Mouse (Mus musculus) induced T-regulatory cell, adult 2 months (primary cell): ENCODE data around the gene Sohlh1.

Experiments
- DNase-seq: peaks from one replicate; pipeline ENCODE4 v3.0.0-alpha.2; 2012; ENCODE audit warnings: low read depth

Sohlh1 gene

DNA sequence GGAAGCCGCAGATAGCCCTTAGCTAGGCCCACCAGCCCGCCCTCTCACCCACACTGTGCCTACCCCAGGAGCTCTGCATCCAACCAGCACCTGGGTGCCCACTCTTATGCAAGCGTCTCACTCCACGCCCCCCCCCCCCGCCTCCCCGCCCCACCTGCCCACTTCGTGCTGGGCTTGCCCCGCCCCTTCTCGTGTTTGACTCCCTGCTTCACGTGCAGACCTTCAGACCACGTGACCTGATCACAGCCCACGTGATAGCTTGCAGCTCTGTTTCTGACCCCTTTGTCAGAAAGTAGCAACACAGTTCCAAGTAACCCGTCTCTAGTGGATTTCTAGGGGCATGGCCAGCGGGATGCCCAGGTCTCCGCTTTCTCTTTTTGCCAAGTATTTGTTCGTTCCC lies at the start of gene Sohlh1:
TSS of gene Sohlh1 (minus strand) at position 23 of the 400 bp plus-strand sequence.
- no peak for DNase-seq

DNA sequence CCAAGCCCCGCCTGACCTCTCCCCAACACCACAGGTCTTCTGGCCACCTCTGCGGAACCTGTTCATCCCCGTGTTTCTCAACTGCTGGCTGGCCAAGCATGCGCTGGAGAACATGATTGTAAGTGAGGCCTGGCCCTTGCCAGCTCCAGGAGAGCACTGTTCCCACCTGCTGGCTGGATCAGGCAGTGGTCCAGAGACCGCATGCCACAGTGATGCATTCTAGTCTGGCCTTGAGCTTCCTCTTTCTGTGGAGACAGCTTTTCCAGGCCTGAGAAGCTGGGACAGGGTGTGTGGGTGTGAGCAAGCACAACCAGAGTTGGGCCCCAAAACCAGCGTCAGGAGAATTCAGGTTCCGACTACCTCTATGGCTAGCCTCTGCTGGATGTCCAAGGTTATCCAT lies 45.4 kb upstream of the Sohlh1 start:
- no peak for DNase-seq

DNA sequence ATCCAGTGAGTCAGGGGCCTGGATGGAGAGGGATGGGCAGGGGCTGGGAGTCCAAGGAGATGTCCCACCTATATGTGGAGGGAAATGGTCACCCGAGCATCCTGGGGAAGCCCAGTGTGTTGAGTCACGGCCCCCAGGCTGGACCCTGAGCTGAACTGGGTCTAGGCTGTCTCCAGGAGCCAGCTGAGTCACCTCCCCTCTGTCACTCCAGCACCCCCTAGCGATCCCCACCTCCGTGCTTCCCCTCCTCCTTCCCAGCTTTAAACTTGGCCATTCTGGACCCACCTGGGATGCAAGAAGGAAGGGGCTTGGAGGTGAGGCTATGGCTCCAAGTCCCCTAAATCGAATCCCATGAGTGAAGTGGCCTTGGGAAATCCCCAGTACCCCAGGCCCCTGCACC lies 41.1 kb upstream of the Sohlh1 start:
- DNase-seq, result no peak

DNA sequence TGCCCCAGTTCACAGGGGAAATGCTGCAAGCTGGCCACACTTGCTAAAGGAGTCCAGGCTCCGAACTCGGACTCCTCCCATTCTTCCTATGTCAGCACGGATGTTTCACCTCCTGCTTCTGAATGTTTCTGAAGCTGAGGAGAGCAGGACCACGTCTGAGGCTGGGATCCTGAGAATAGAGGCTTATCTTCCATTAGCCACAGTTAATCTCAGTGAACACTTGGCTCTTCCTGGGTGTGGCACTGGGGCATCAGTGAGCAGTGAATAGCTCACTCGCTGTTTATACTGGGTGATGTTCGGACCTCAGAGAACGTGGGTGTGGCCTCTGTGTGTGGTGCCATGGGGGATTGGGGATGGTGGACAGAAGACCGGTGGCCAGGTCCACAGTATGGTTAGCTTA lies 40.2 kb upstream of the Sohlh1 start:
- no peak for DNase-seq

DNA sequence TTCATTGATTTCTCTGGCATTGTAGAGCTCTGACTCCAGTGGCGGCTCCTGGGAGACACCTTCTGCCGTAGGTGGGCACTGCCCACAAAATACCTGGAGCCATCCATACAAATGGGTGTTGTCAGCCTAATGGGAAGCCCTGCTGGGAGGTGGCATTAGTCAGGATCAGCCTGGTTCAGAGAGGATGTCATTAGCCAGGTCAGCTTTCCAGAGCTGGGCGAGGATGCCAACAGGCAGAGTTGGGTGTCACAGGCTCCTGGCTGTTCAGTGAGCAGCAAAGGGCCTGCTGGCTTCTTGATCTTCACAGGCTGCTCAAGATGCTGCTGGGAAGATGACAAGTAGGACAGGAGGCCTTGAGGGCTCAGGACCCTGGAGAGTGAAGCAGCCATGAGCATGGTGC lies 37.7 kb upstream of the Sohlh1 start:
- DNase-seq, result no peak

DNA sequence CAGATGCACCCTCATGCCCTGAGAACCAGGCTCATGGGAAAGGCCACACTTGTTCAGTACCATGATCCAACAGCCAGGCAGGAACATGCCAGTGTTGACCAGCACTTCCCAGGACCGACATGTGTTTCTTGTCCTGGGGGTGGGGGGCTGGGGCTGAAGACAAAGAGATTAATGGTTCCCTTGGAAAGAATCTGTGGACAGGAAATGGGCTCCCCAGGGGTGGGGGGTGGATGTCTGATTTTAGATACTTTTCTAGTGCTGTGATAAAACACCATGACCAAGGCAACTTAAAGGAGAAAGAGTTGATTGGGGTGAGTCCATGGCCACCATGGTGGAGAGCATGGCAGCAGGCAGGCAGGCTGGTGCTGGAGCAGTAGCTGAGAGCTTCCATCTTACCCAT lies 35.2 kb upstream of the Sohlh1 start:
- DNase-seq, result no peak

DNA sequence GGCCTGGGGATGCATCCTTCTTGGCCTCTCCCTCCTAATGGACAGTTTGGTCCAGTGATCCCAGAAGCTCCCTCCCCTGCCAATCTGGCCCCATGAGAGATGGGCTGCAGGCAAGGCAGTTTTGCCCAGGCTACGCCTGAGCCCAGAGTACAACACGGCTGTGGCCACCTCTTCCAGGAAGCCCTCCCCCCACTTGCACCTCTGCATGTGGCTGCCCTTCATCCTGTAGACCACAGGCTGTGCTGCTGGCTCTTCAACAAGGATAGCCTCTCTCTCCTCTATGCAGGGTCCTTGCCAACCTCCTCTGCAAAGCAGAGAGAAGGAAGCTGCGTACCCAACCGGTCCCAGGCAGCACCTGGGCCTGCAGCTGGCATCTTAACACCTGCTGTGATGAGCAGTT lies 32.0 kb upstream of the Sohlh1 start:
- DNase-seq, result no peak

DNA sequence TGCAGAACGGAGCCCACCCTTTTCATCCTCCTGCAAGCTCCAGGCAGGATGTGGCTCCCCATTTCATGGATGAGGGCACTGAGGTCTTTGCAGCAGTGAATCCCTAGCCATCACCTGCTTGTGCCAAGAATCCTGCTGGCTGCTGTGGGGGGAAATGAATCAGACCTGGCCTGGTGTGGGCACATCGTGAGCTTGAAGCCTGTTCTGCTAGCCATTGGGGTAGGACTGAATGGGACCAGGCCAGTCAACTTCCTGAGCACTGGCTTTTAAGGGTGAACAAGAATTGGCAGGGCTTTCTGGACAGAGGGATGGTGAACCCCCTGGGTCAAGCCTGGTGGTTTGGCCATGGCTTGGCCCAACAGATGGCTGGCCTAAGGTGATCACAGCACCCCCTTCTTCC lies 31.5 kb upstream of the Sohlh1 start:
- no peak for DNase-seq

DNA sequence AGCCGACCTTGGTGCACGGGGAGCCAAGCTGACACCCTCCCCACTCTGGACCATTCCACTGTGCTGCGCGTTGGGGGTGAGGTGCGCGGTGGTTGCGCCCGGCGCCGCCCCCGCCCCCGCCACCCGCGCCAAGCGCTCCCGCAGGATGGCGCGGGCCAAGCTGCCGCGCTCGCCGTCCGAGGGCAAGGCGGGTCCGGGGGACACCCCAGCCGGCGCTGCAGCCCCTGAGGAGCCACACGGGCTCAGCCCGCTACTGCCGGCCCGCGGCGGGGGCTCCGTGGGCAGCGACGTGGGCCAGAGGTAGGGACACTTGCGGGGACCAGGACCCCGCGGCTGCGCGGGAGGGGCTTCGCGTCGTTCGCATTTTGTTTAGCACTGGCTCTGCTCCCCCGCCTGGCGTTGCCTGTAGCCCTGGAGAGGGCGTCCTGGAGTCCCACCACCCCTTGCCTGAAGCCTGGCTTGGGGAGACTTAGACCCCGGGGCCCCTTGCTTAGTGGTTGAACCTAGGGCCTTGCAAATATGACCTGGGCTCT lies 30.8 kb upstream of the Sohlh1 start:
- no peak for DNase-seq

DNA sequence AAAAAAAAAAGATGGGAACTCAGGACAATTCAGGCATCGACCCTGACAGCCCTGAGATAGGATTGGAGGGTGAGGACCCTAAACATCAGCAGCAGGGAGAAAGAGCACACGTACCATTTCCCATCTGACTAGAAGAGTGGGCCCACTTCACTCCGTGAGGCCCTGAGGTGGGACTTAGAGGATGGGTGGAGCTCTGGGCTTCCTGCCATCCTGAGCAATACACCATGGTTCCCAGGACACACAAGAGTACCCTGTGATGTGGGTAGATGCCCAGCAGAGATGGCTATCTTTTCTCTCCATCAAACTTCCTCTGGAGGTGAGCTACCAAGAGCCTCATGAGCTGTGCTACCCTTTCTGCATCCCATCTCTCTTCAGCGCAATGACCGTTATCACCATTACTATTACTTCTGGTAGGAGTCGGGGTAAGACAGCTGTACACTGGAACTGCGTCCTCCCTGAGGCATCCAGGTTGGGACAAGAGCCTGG lies 30.2 kb upstream of the Sohlh1 start:
- no peak for DNase-seq

DNA sequence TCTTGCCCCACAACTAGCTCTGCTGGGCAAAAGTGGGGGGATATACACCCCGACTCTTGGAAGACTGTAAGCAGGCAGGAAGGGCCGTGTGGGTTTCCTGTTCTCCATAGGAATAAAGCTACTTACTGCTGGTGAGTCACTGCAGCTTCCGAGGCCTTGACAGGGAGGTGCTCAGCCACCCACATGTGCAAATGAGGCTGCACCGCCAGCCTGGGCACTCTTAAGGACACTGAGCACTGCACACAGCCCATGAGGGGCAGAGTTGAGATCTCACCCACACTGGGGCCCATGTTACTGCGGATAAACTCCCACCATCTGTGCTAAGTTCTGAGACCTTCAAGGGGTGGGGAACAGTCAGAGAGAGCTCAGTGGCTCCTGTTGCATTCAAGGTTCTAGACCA lies 19.6 kb upstream of the Sohlh1 start:
- no peak for DNase-seq

DNA sequence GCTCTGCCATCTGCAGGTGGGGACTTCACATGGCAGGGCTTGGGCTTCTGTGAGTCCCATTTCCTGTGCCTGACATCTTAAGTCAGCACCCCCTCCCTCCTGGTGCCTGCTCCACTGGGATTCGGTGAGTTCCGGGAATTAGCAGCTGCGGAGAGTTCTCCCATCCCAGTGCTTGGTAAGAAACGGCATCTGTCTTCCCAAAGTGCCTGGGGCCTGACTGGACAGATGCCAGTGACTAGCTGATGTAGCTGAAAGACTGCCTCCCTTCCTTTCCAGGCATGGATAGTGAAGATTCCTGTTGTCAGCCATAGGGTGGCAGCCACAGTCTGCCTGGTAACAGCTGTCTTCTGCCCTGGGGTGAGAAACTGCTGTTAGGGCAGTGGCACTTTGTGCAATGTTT lies 18.4 kb upstream of the Sohlh1 start:
- DNase-seq, result no peak

DNA sequence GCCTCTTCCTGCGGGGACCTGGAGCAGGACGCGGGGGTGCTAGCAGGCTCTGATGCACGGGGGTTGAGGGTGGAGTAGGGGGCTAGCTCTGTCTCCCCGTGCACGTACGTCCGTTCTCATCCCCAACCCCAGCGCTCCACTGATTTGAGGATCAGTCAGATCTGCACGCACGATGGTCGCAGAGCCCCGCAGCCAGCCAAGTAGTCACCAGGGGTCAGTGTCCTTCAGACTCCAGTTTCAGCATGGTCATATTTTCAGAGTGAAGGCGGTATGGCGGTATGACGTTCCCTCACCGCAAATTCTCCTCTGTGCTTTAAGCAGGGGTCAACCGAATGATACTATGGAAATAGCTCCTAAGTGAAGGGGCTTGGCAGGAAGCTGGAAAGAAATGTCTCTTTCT lies 17.2 kb upstream of the Sohlh1 start:
- no peak for DNase-seq

DNA sequence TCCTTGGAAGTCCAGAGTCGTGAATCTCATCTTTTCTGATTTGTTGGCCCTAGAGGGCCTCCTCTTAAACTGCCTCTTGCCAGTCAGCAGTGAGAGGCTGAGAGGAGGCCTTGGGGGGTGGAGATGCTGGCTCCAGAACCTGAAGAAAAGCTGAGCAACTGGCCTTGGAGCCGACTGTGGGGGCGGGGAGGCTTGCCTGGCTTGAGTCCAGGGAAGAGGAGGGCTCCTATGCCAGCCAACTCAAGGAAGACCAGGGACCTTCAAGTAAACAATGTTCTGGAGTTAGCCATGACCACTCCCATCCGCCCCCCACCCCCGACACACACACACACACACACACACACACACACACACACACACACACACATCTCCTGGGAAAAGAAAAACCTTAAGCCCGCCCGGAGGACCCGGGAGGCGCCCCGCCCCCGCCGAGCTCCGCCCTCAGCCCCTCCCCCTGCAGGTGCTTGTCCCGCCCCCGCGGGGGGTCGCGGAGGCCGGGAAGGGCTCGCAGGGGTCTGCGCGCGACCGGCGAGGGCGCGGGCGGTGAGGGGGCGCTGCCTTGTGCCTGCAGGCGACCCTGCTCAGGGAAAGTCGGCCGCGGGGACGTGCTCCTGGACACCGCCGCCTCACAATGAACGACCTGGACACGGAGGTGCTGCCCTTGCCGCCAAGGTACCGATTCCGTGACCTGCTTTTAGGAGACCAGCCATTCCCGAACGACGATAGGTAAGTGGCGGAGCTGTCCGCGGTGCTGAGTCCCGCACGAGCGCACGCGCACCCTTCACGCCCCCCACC lies 16.5 kb upstream of the Sohlh1 start, which contains the start of gene Kcnt1:
TSS of gene Kcnt1 (plus strand) at position 398 of the 795 bp plus-strand sequence.
- DNase-seq, result no peak

DNA sequence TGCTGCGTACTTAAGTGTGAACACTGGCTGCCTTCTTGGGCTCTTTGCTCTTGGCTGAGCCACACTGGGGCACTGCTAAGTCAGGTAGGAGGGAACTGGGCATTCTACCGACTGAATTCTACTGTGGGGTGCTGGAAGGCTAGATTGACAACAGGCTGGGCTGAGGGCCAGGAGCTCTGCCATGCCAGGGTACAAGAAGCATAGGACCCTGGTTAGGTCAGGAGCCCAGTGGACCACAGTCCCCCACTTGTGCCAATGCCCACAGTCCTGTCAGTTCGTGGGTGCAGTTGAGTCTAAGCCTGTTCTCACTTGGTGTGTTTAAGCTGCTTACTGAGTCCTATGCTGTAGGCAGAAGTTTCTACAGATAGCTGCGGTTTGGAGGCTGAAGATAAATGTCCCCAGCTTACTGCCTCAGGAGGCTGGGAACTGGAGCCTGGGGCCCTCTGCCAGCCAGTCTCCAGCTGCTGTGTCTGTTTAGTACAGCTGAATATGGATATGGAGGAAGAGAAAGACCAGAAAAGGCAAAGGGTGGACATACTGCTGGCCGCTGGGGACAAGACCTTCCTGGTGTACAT lies 15.7 kb upstream of the Sohlh1 start:
- DNase-seq, result no peak

DNA sequence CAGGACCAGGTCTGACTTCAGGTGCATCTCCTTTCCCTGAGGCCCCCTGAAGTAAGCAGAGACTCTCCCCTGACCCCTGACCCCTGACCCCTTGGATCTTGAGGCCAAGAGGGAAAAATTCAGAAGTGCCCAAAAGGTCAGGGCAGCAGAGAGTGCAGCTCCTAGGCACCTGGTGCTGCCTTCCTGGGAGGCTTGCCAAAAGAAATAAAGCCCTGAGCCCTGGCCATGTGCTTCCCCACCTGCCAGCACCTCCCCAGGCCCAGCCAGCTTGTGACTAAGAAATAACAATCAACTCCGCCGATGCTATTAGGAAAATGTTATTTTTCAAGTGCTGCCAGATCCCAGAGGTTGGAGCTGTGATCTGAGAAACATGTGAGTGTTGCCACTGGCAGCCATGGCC lies 15.0 kb upstream of the Sohlh1 start:
- DNase-seq, result no peak

DNA sequence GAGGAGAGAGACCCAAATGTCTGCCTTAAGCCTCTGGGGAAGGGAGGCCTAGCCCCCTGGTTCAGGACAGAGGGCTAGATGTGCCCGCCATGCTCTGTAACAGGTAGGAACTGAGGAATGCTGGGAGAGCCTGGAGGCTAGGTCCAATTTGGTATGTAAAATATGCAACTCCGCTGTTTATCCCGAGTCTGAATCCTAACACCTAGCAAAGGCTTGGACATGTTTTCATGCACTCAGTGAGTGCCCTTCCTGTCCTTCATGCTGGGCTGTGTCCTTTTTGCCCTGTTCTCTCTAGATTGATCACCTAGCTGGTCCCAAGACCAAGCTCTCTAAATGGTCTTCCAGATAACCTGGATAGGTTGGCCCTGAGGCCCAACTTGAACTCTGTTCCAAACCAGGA lies 12.8 kb upstream of the Sohlh1 start:
- DNase-seq, result no peak

DNA sequence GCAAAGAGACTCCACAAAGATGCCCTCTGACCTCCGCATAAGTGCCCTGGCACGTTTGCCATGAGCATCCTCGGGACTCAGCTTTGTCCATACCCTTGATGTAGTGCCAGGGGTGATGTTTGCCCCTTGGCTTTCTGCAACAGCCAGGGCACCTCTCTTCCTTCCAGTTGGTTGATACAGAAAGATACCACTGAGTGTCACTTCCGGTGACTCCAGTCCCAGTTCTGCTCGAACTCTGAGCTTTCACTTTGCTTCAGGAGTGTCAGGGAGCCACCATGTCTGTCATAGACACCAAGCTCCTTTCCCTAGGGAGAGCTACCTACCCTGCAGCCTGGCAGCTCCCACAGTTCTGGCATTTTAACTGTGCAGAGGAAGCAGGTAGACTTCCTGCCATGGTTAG lies 7.0 kb upstream of the Sohlh1 start:
- peak; percentile 46 for DNase-seq

DNA sequence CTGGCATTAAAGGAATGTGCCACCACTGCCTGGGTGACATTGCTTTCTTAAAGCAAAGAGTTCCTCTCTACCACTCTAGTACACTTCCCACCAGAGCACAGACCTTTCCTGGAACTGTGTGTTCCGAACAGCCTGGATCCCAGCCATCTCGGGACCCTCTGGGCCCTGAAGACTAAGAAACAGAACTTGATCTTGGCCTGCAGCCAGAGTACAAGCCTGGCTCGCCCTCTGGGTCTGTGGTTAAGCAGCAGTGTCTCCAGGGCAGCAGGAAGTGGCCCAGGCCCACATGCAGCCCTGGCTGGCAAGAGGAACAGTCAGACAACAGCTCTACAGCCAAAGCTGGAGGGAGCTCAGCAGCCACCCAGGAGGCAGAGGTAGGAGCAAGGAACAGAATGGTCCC lies 5.6 kb upstream of the Sohlh1 start:
- DNase-seq, result peak; percentile 21

DNA sequence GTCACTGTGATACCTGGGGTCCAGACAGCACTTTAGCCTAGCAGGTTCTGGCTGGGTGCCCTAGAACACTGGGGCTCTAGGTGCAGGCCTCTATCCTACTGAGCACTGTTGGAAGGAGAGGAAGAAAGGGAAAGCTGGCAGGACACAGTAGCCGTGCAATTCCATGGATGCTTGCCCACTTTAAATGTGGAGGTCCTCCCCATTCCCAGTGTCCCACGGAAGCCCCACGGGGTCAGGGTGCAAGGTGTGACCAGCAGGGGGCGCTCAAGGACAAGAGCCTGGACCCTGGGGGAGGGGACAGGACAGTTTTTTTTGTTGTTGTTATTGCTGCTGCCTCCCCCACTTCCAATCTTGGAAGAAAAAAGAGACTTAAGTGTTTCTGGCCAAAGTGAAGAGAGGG lies 3.3 kb upstream of the Sohlh1 start:
- peak; percentile 69 for DNase-seq

DNA sequence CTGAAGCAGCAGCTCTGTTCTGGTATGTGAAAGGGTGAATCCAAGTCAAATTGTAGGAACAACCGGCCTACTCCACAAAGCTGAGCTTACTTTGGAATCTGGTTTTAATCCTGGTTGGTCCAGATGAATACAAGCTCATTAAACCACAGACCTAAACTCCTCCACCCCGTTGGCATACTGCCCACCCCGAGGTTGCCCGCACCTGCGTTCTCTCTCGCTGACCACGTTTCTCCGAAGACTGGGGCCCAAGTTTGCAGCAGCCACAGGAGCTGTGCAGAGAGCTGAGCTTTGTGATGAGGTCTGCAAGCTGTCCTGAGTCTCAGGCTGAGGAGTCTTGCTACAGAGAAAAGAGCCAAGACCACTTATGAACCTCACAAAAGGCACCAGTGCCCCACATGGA lies 532 bp downstream of the Sohlh1 start:
- DNase-seq, result no peak

DNA sequence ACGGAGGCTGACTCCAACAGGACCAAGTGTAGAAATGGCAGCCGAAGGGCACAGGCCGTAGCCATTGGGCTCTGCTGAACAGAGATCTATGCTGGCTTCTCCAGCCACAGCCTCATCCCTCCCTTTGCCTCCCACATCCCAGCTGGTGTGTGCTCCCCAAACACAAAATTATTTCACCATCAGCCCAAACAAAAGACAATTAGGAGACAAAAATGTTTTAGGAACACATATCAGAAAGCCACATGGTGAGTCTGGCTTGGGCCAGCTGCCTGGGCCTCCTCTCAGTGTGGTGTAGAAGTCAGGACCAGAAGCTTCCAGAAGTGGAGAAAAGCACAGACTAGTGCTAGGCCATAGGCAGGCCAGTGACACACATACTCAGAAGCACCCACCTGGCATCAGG lies 3.0 kb downstream of the Sohlh1 start:
- no peak for DNase-seq

DNA sequence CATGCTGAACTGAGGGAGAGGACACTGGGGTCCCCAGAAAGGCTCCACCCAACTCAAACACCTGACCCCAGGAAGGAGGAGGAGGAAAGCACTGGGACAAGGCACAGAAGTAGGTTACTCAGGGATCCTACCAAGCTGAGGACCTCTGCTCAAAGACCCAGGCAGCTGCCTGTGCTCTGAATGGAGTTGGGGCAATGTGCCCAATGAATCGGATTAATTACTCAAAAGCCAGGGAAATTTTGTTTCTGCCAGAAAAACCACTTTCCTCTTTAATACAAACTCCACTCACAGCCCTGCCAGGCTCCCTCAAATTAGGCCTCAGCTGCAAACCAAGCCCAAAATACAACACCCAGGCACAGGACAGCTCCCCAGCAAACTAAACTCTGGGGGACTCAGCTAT lies 4.3 kb downstream of the Sohlh1 start:
- DNase-seq, result no peak

DNA sequence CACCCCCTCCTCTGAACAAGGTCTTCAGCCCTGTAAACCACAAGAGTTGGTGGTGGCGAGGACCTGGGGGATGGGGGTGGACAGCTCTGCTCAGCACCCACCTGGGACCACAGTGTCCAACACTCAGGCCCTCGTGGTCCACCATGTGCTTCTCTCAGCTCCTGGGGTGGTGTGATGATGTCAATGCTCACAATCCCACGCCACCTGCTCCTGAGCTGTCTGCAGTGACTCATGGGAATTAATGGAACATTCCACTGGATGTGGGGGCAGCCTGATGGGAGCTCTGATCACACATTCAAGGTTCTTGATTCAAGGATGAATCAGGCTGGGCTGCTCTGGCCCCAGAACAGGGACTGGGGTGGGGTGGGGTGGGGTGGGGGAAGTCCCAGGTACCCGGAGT lies 4.9 kb downstream of the Sohlh1 start:
- no peak for DNase-seq
